Mouse (Mus musculus) spleen, adult 12 weeks (tissue): ENCODE results near the gene Rpl9-ps6.
A peak's percentile ranks its signal among the peaks of the same experiment; 100 is the strongest.
"Not testable (repeated sequence)": the region's sequence is repeated elsewhere in the genome, so short reads cannot be mapped to it uniquely, and the experiment has no call there.

ENCODE experiments used
- DNase-seq: peaks from one replicate; pipeline ENCODE4 v3.0.0; 2022; ENCODE audit warnings: low spot score

The Rpl9-ps6 gene

DNA sequence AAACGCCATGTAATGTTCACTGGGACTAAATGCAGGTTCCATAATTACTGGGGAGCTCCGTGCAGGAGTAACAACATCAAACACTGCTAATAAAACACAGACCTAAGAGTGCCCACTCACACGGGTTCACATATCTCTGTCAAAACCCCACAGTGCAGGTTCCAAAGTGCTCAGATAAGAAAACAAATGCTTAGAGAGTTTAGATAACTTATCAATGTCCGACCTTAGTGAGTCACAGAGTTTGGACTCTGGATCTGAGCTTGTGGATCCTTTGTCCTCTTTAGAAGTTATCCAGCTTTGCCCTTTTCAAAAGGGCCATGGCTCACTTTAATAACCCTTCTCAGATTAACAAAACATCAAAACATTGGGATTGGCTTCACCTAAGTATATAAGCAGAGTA is 15.1 kb upstream of the Rpl9-ps6 start:
- DNase-seq: no peak

DNA sequence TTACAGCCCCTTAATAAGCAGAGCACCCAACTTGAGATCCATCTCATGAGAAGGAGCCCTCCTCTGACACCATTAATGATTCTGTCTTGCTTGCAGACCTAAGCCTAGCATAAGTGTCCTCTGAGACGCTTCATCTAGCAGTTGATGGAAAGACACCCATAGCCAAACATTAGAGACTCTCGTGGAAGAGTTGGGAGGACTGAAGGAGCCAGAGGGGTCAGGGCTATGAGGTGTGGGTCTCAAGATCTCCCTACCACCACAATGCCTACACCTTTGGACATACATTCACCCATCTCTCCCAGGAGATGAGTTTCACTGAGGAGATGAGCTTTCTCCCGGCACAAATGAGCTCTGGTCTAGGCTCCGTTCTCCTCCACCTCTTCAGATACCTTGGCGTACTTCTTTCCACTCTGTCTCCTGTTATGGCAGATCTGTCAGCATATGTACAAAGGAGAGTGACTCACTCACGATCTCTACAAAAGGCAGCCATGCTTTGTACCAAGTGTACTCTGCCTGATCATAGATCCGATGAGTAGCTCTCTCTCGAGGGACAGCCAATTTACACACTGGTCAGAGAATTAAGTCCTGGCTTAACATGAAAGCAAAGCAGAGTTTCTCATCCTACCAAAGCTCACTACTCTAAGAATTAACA is 14.5 kb upstream of the Rpl9-ps6 start:
- no peak for DNase-seq

DNA sequence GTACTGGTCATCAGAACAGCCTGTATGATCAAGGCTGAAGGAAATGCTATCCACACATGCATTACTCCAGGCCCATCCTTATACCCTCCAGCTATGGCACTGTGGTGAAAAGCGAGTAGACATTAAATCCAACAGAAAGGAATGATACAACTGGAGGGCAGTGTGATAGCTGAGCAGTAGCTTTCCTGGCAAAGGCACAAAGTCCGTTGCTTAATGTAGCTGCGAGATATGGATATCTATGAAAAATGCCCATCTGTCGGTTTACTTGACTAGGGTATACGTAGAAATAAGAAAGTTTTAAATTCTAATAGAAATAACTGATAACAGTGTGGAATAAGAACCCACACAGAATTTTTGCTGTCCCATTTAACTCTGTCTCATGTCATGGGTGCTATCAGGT is 13.9 kb upstream of the Rpl9-ps6 start:
- DNase-seq: no peak

DNA sequence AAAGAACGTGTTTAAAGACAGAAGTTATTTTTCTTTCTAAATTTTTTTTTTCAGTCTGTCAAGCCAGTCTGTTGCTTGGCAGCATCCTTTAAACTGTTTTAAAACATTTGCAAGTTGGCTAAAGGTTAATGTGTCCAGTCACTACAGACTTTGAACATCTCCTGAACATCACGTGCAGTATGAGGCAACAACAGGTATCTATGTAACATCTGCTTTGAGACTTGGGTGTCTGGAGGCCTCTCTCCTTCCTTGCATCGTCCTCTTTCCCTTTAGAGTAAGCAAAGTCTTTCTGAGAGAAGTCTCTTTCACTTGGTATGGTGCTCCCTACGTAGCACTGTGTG is 10.3 kb upstream of the Rpl9-ps6 start:
- no peak for DNase-seq

DNA sequence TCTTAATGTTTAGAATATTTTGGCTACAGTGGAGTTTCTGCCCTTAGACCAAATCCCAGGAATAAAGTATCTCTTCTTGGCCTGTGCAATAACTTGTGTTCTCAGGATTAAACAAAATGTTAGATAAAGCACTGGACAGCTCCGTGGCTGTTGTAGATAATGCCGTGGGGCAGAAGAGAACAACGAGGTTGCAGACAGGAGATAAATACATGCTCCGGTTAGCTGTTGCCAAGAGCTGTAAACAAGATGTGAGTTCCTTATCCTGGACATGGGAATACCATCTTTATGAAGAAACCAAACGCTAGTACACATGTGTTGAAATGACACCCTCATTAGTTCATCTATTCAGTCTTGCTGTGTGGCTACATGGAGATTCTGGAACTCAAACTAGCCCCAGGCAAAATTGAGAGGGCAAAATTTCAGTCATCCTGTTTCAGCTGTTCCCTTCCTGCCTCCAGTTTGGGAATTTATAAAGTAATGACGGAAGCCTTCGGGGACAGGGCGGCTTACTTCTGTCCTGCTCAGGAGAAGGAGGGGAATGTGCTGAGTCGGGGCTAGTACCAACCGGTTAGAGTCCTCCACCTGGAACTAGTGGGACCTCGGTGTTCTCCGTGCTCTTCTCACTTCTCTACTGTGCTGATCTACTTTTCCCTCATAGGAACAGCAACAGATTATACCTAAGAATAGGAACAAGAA is 9.8 kb upstream of the Rpl9-ps6 start:
- peak; percentile 34 for DNase-seq

DNA sequence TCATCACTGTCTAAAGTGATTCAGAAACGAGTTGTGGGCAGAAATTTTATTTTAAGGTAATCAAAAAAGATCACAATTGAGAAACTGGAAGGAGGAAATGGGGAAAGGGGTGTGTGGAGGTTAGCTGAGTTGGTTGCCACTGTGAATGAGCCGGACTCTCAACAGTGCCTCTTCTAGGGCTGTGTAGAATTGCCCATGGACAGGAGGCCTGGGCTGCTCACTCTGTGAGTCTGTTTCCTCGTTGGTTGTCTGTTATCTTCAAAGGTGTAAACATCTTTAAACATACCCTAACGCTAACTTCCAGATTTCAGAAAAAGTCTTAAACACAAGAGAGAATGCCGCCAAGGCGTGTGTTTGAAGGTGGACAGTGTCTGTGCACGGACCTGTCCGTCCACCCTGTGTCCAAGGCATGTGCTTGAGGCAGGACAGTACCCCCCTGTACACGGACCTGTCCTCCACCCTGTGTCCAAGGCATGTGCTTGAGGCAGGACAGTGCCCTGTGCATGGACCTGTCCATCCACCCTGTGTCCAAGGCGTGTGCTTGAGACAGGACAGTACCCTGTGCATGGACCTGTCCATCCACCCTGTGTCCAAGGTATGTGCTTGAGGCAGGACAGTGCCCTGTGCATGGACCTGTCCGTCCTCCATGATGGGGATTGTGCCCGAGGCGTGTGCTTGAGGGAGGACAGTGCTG is 4.3 kb upstream of the Rpl9-ps6 start:
- DNase-seq: no peak

DNA sequence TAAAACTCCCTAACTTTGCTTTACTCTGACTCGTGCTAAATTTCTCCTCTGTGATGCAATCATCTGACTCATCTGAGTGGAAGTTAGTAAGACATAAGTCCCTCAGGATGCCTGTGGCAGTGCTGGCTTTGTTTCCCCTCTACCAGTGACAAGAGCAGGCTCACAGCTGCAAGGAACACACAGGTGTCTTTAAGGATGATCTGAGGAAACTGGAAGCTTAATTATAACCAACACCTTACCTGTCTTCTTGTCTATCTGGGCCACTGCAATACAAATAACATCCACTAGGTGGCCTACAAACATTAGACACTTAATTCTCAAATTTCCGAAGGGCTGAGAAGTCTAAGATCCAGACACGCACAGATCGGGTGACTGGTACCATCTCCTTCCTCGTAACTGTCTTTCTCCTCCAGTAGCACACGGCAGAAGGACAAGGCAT is 3.7 kb upstream of the Rpl9-ps6 start:
- DNase-seq: no peak

DNA sequence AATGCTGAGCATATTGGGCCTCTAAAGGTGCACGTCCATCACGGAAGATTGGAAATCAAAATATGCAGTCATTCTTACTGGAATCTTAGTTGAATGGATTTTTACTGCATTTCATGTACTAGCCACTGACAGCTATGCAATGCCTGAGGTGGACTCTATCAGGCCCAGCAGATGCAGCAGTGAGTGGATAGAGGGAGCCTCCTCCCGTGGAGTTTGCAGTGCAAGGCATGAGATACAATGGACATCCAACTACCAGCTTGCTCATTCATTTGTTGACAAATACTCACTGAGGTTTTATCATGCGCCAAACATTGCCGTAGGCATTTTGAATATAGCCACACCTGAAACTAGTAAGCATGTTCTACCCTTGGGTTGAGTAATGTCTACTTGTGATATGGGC is 947 bp upstream of the Rpl9-ps6 start:
- no peak for DNase-seq

DNA sequence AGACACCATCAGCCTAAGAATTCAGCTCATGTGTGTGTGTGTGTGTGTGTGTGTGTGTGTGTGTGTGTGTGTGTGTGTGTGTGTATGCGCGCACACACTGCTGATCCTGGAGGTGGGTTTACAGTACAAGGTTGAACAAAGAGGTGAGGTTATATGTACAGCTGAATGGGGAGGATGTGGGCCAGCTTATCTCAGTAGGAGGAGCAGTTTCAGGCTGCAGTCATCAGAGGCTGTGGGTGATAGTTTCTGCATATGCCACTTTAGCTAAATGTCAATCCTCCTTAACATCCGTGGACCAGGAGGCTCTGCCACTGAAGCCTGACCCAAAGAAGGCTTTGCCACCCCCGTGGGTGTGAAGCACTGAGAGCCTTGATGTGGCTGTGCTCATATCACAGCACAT is 1.1 kb downstream of the Rpl9-ps6 start:
- no peak for DNase-seq

DNA sequence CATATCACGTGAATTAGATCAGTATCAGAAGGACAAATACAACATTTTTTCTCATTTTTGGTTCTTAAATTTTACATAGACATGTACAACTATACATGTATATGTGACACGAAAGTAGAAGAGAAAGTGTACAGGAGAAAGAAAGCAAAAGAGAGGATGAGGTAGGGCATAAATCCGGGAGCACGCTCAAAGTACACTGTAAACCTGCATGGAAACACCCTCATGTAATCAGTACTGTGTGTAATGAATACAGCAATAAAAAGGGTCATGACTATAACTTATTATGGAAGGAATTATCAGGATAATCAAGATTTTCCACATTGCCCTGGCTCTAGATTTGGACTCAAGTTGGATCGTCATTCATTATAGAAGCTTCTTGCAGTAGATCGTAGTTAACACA is 3.3 kb downstream of the Rpl9-ps6 start:
- DNase-seq: no peak

DNA sequence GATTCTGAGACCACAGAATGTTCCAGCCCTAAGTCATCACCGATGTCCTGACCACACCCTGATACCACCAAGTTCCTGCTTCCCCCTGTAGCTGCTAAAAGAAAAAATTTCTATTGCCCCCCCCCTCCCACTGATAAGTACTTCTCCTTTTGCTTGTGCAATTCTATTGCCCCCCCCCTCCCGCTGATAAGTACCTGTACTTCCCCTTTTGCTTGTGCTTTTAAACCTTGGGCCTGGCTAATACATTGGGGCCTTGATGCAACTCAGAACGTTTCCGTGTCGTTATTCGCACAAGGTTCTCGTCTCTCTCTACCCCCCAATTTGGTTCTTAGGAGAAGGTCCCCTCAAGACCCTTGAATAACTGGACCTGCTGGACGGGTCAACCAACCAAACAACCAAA is 8.7 kb downstream of the Rpl9-ps6 start:
- DNase-seq: not testable (repeated sequence)

DNA sequence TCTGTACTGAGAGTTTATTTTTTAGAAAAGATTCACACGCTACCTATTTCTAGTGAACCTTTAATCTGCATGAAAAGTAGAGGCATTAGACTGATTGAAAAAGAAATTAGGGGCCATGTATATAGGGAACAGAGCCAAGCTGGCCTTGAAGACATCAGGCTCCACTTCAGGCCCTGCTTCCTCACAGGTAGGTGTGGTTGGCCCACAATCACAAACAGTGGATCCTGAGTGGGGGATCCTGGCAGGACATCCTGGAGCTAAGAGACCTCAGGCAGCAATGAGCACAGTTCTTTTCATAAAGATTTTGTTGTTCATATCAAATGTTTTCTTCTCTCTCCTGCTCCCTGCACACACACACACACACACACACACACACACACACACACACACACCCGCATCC is 9.6 kb downstream of the Rpl9-ps6 start:
- no peak for DNase-seq

DNA sequence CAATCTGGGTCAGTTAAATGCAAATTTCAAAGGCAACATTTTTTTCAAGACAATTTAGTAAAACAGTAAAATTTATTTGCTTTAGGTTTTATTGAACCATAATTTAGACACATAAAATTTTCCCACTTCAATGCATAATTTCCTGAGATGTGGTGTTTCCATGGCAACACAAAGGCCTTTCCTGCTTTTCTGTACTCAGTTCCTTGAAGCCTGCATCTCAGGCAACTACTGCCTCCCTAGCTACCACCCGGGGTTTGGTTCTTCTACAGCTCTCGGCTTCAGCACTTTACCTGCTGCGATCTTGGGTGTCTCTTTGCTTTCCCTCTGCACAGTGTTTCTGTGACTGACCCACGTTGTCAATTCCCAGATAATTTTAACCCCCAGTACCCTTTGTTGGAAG is 14.1 kb downstream of the Rpl9-ps6 start:
- DNase-seq: no peak

DNA sequence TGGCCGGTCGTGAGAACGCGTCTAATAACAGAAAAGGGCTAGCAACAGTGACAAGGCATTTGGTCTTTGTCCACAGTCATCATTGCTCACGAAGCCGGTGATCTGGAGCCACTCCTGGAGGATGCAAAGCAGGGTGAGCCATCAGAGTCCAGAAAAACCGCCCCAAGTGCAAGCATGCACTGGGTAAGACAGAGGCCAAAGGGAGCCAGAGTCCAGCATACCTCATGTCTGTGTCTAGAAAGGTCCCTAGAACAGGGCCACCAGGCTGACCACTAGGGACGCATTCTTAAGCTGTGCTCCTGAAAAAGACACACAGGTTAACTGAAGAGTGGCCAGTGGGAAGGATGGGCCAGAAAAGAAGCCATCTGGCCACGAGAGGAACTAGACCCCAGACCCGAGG is 17.4 kb downstream of the Rpl9-ps6 start:
- DNase-seq: no peak

DNA sequence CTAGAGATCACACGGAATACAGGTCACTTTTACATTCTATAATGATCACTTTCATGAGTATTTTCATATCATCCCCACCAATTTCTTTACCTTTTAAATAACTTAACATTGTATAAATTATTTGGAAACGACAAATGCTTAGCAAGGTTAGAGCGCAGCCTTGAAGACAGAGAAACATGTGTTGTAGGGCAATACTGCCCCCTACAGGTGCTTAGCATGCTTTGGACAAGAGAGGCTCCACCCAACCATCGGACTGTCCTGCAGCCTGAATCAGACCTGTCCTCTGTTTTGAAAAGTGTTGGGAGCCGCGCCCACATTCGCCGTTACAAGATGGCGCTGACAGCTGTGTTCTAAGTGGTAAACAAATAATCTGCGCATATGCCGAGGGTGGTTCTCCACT is 24.8 kb downstream of the Rpl9-ps6 start:
- peak; percentile 26 for DNase-seq

DNA sequence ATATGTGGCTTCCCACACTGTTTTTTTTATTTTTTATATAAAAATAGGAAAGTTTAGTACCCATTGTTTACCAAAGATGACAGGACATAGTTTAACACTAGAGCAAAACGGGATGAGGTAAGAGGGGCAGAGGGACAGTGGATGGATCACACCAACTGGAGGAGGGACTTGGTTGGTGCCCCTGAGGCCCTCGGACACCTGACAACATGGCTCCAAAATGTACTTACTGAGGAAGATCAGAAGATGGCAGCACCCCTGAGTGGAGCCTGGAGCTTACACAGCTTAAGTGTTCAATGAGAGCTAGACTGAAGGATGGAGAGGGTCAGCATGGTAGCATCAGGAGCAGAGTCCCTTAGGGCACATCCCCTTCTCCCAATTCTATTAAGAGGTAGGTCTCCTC is 27.0 kb downstream of the Rpl9-ps6 start:
- DNase-seq: no peak

DNA sequence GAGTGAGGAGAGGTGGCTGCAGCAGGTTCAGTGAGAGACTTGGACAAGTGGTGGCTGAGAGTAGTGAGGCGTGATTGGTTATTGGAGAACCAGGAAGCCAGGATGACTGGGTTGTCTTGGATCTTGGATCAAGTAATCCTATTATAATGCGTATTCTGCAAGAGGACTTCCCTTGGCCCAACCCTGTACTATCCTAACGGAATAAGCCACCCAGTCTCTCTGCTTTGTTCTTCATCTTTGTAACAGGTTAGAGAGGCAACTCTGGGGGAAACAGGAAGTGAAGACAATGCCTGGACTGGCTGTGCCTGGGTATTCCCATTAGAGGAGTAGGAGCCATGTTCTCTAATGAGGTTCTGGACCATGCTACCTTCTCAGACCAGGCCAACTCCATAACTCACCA is 40.5 kb downstream of the Rpl9-ps6 start:
- DNase-seq: no peak

DNA sequence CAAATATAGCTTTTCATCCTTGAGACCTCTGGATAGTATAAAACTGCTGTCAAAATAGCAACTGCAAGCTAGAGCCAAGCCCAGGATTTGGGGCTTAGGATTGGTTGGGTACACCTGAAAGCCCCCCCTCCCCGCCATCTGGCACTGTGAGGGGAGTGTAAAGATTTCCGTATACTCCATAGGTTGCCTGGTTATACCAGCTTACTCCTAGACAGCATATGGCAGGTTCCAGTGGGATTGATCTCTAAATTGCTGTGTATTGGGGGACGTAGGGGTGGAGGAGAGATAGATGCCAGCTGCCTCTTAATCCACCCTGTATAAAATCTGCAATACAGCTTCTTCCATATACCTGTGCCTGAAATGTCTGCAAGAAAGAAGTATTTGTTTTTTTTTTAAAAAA is 41.7 kb downstream of the Rpl9-ps6 start:
- DNase-seq: no peak

DNA sequence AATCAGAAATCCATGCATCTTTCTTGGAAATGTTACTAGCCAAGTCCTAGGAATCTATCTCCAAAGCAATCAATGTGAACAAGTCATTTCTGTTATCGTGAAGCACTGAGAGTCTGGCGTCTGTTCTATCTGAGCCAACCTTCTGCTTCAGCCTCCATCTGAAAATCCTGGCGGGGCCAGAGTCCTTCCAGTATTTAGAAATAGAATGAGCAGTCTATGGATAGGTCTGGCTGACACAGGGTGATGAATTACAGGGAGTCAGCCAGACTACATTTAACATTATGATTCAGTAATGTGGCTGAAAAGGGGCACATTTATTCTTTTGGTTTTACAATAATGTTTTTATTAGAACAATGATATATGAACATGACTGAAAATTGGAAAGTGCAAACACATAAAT is 47.3 kb downstream of the Rpl9-ps6 start:
- DNase-seq: no peak

DNA sequence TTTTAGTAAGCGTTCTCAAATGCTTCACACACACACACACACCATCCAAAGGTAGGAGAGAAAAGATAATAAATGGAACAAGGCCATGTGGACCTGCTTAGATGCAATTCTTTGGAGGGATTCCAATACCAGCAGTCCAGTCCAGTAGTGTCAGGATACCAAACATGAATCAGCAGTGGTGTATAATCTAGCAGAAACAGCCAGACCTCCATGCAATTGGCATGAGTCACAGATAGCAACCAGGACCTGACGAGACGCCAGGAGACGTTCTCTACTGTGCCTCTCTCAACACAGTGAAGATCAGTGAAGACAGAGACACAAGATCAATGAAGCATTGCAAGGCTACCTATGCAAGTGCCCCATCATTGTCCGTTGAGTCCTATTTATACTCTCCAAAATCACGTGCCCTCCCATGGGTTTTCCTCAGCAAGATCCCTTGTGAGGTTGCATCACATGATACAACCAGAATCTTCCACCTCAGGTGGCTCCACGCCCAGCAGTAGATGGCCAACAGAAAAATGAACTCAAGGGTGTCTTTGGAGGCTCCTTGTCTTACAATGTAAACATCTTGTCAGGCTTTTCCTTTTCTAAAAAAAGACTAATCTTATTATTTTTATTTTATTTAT is 49.6 kb downstream of the Rpl9-ps6 start:
- peak; percentile 9 for DNase-seq
